Mouse (Mus musculus): ENCODE data around the gene Trpv6. TPM values are rescaled to one million over a fixed set of nuclear protein-coding genes. Genes with fewer than 3 reads are reported as not detected.

The Trpv6 gene
- polyA plus RNA-seq, 2 experiments: 0.74 to 1.2 TPM

GRCm38 (mm10) chr6:41646220-41646619 is 10.0 kb upstream of the Trpv6 start:
- Histone ChIP-seq H3K4me2 (replicated peaks; ENCODE audit: low read depth, low read length, severe bottlenecking) (no peak overlapping the region), H3K9ac (ENCODE audit: low read depth, low read length, severe bottlenecking) (no peak overlapping the region), H3K9me3 (ENCODE audit: control insufficient read depth, low read length) (no peaks in the 10 kb centered on the region), H3K4me1 (ENCODE audit: control insufficient read depth, insufficient read depth, low read length) (no peaks in the 10 kb centered on the region), H3K4me3 (replicated peaks; ENCODE audit: low read length) (no peak overlapping the region), H3K27ac (replicated peaks; ENCODE audit: low read depth, low read length) (no peak overlapping the region), H3K27me3 (ENCODE audit: control insufficient read depth, insufficient read depth, low read length) (no peaks in the 10 kb centered on the region), H3K36me3 (ENCODE audit: control insufficient read depth, insufficient read depth, low read length) (no peaks in the 10 kb centered on the region)
- TF ChIP-seq POLR2A (IDR thresholded peaks at IDR 0.05; ENCODE audit: borderline replicate concordance, extremely low read depth, insufficient read depth, insufficient read length): no peak
- DNase-seq (ENCODE audit: low spot score) (no peak), ATAC-seq (ENCODE audit: low FRiP score, low read depth) (no peak)
- 87% methylated on average over 3 of the region's 3 CpGs for whole genome bisulfite sequencing

DNA sequence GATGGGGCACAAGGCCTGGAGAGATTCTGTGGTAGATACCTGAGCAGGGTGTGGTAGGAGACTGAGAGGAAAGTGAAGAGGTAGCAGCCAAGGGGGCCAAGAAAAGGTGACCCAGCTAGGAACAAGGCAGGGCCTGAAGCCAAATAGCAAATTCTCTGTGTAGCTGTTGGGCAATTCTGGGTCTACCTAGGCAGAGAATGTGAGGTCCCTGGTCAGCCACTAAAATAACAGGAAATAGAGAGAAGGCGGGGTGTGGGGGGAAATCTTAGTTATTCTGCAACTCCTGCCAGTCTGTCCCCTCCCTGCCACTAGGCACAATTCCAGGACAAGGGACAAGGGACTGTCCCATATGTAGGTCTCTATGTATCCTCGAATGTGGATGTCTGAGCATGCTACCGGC is 7.0 kb upstream of the Trpv6 start:
- Histone ChIP-seq H3K27me3 (ENCODE audit: control insufficient read depth, insufficient read depth, low read length) (no peaks in the 10 kb centered on the region), H3K4me1 (ENCODE audit: control insufficient read depth, insufficient read depth, low read length) (no peaks in the 10 kb centered on the region), H3K9ac (ENCODE audit: low read depth, low read length, severe bottlenecking) (no peak overlapping the region), H3K4me2 (replicated peaks; ENCODE audit: low read depth, low read length, severe bottlenecking) (no peak overlapping the region), H3K27ac (replicated peaks; ENCODE audit: low read depth, low read length) (no peak overlapping the region), H3K4me3 (replicated peaks; ENCODE audit: low read length) (no peak overlapping the region), H3K9me3 (ENCODE audit: control insufficient read depth, low read length) (no peaks in the 10 kb centered on the region), H3K36me3 (ENCODE audit: control insufficient read depth, insufficient read depth, low read length) (no peaks in the 10 kb centered on the region)
- DNase-seq (ENCODE audit: low spot score): no peak
- TF ChIP-seq POLR2A (IDR thresholded peaks at IDR 0.05; ENCODE audit: borderline replicate concordance, extremely low read depth, insufficient read depth, insufficient read length): no peak
- WGBS: 91% methylated on average over 3 of the region's 3 CpGs
- no peak for ATAC-seq (ENCODE audit: low FRiP score, low read depth)

DNA sequence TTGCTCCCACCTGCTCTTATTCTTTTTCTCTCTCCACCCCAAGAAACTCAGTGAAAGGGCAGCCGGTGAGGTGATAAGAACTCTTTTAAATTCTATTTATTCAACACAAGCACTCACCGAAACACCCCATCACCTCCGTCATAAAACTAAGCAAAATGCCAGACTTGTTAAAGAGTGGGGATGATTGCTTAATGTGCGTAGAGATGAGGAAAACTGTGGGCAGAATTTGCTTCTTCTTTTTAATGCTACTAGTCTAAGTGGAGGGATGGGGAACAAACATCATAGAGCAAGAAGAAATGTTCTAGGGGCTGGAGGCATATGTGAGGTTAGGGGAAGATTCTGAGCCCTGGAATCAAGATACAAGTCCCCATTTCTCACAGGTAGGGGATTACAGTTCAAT is 6.6 kb upstream of the Trpv6 start:
- no peak for TF ChIP-seq POLR2A (IDR thresholded peaks at IDR 0.05; ENCODE audit: borderline replicate concordance, extremely low read depth, insufficient read depth, insufficient read length)
- H3K27me3 ChIP-seq (ENCODE audit: control insufficient read depth, insufficient read depth, low read length): no peaks in the 10 kb centered on the region
- H3K9ac ChIP-seq (ENCODE audit: low read depth, low read length, severe bottlenecking): no peak overlapping the region
- no peak overlapping the region for H3K27ac ChIP-seq (replicated peaks; ENCODE audit: low read depth, low read length)
- H3K9me3 ChIP-seq (ENCODE audit: control insufficient read depth, low read length): no peaks in the 10 kb centered on the region
- ATAC-seq (ENCODE audit: low FRiP score, low read depth) (no peak), DNase-seq (ENCODE audit: low spot score) (no peak)
- no peak overlapping the region for H3K4me3 ChIP-seq (replicated peaks; ENCODE audit: low read length)
- no peaks in the 10 kb centered on the region for H3K4me1 ChIP-seq (ENCODE audit: control insufficient read depth, insufficient read depth, low read length)
- no peaks in the 10 kb centered on the region for H3K36me3 ChIP-seq (ENCODE audit: control insufficient read depth, insufficient read depth, low read length)
- WGBS: 80% methylated on average over 4 of the region's 4 CpGs
- H3K4me2 ChIP-seq (replicated peaks; ENCODE audit: low read depth, low read length, severe bottlenecking): no peak overlapping the region

GRCm38 (mm10) chr6:41641173-41641866 is 5.1 kb upstream of the Trpv6 start:
- no peak for TF ChIP-seq POLR2A (IDR thresholded peaks at IDR 0.05; ENCODE audit: borderline replicate concordance, extremely low read depth, insufficient read depth, insufficient read length)
- no peak overlapping the region for H3K9ac ChIP-seq (ENCODE audit: low read depth, low read length, severe bottlenecking)
- no peak overlapping the region for H3K27ac ChIP-seq (replicated peaks; ENCODE audit: low read depth, low read length)
- no peaks in the 10 kb centered on the region for H3K36me3 ChIP-seq (ENCODE audit: control insufficient read depth, insufficient read depth, low read length)
- ATAC-seq (ENCODE audit: low FRiP score, low read depth): no peak
- H3K27me3 ChIP-seq (ENCODE audit: control insufficient read depth, insufficient read depth, low read length): no peaks in the 10 kb centered on the region
- H3K4me3 ChIP-seq (replicated peaks; ENCODE audit: low read length): no peak overlapping the region
- DNase-seq (ENCODE audit: low spot score): no peak
- H3K9me3 ChIP-seq (ENCODE audit: control insufficient read depth, low read length): no peaks in the 10 kb centered on the region
- no peaks in the 10 kb centered on the region for H3K4me1 ChIP-seq (ENCODE audit: control insufficient read depth, insufficient read depth, low read length)
- WGBS: 68% methylated on average over 6 of the region's 6 CpGs
- no peak overlapping the region for H3K4me2 ChIP-seq (replicated peaks; ENCODE audit: low read depth, low read length, severe bottlenecking)

DNA sequence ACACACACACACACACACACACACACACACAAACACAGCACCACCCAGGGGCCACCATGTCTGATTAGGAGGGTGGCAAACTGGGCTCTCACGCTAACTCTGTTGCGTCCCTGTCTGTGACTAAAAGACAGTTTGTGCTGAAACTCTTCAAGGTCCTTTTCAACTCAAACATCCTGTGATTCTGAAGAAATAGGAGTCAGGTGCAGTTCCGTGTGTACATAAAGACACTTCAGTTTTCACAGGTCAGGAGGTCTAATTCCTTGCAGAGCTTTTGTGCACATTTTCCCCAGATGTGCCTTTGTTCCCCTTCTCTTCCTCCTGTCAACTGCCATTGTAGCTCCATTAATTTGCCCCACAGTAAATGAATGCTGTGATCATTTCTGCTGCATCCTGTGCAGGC is 4.2 kb upstream of the Trpv6 start:
- no peaks in the 10 kb centered on the region for H3K4me1 ChIP-seq (ENCODE audit: control insufficient read depth, insufficient read depth, low read length)
- 54% methylated on average over 3 of the region's 3 CpGs for WGBS
- DNase-seq (ENCODE audit: low spot score): no peak
- H3K27ac ChIP-seq (replicated peaks; ENCODE audit: low read depth, low read length): no peak overlapping the region
- H3K36me3 ChIP-seq (ENCODE audit: control insufficient read depth, insufficient read depth, low read length): no peaks in the 10 kb centered on the region
- no peaks in the 10 kb centered on the region for H3K27me3 ChIP-seq (ENCODE audit: control insufficient read depth, insufficient read depth, low read length)
- H3K9me3 ChIP-seq (ENCODE audit: control insufficient read depth, low read length): no peaks in the 10 kb centered on the region
- no peak overlapping the region for H3K9ac ChIP-seq (ENCODE audit: low read depth, low read length, severe bottlenecking)
- no peak for TF ChIP-seq POLR2A (IDR thresholded peaks at IDR 0.05; ENCODE audit: borderline replicate concordance, extremely low read depth, insufficient read depth, insufficient read length)
- no peak for ATAC-seq (ENCODE audit: low FRiP score, low read depth)
- no peak overlapping the region for H3K4me3 ChIP-seq (replicated peaks; ENCODE audit: low read length)
- no peak overlapping the region for H3K4me2 ChIP-seq (replicated peaks; ENCODE audit: low read depth, low read length, severe bottlenecking)

All from limb, embryonic 14.5 days (tissue).